Comparison of ENCODE assay signal across 22 mouse cellular contexts in the genomic region with DNA sequence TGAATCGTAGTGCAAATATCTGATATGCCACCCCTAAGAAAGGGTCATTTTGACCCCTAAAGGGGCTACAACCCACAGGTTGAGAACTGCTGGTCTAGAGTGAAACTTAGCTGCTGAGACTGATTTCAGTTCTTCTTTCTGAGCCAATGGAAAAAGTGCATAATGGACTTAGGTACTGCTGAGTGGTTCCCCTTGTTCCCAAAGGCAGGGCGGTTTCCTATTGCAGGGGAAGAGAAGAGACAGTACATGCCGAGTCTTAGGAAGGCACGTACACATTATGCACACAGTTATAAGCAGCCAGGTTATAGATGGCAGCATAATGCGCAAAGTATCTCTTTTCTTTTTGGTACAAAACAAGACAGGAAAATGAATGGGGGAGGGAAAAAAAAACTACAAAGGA. TPM values are rescaled to one million over a fixed set of nuclear protein-coding genes. Genes with fewer than 3 reads are reported as not detected.
A peak's percentile ranks its signal among the peaks of the same experiment; 100 is the strongest.
DNase-seq lines count a peak whose midpoint lies in the region; ATAC-seq lines count a peak whose summit lies in the region.
"Had no signal": no experiment of that assay in that cellular context is flagged by ENCODE, and none has a peak within 500 bp of the region (broad histone marks: within the 10 kb centered on the region; RNA-seq: fewer than 3 reads in every experiment).

No protein-coding gene starts in this region.

- H3K9ac ChIP-seq in embryonic facial prominence, embryonic 14.5 days (ENCODE audit: low read depth, low read length) = no peak overlapping the region
- H3K9ac ChIP-seq: embryonic facial prominence, embryonic 13.5 days; forebrain, embryonic 12.5 days had no signal

- H3K36me3 ChIP-seq in embryonic facial prominence, embryonic 14.5 days (ENCODE audit: control insufficient read depth, insufficient read depth, low read length) = no peaks in the 10 kb centered on the region
- H3K36me3 ChIP-seq in embryonic facial prominence, embryonic 10.5 days (replicated peaks) = 0 out of 2 replicates have a peak, but pooled peaks cover 5% of the 10 kb centered on the region
- H3K36me3 ChIP-seq: embryonic facial prominence, embryonic 13.5 days; forebrain, embryonic 12.5 days; G1E had no signal

- WGBS in embryonic facial prominence, embryonic 14.5 days = 79% methylated on average over 5 of the region's 5 CpGs
- 84% methylated on average over 5 of the region's 5 CpGs for whole genome bisulfite sequencing in embryonic facial prominence, embryonic 10.5 days

- no peak overlapping the region for H3K27ac ChIP-seq in embryonic facial prominence, embryonic 14.5 days (replicated peaks; ENCODE audit: low read depth, low read length)
- no peak overlapping the region for H3K27ac ChIP-seq in embryonic facial prominence, embryonic 10.5 days (replicated peaks)
- H3K27ac ChIP-seq: embryonic facial prominence, embryonic 13.5 days; forebrain, embryonic 12.5 days had no signal

- peak; percentile 86; the same call in 1 of the 2 replicates for ATAC-seq in embryonic facial prominence, embryonic 14.5 days (ENCODE audit: low read depth)
- peak; percentile 72 for ATAC-seq in granulocyte monocyte progenitor cell, adult 5-6 weeks (replicated peaks; ENCODE audit: poor library complexity, severe bottlenecking)
- peak; percentile 44; the same call in 1 of the 2 replicates for ATAC-seq in megakaryocyte progenitor cell, adult 5-6 weeks (replicated peaks; ENCODE audit: poor library complexity)
- ATAC-seq: activated CD4-positive, CD25-positive, alpha-beta regulatory T cell, adult 4 months; forebrain, embryonic 14.5 days; Patski had no signal

- H3K4me1 ChIP-seq in embryonic facial prominence, embryonic 14.5 days (ENCODE audit: control insufficient read depth, insufficient read depth, low read length) = no peaks in the 10 kb centered on the region
- H3K4me1 ChIP-seq in embryonic facial prominence, embryonic 10.5 days = peaks cover 9% of the 10 kb centered on the region; the same call in 1 of the 2 replicates
- H3K4me1 ChIP-seq: embryonic facial prominence, embryonic 13.5 days had no signal

- H3K4me2 ChIP-seq in embryonic facial prominence, embryonic 14.5 days (ENCODE audit: low read depth, low read length) = no peak overlapping the region
- H3K4me2 ChIP-seq: embryonic facial prominence, embryonic 13.5 days; forebrain, embryonic 12.5 days had no signal

- H3K27me3 ChIP-seq in embryonic facial prominence, embryonic 14.5 days (replicated peaks; ENCODE audit: control insufficient read depth, insufficient read depth, low read length) = peaks cover 4% of the 10 kb centered on the region; the same call in 1 of the 2 replicates
- no peaks in the 10 kb centered on the region for H3K27me3 ChIP-seq in embryonic facial prominence, embryonic 10.5 days (replicated peaks; ENCODE audit: low read depth, poor library complexity, severe bottlenecking)
- H3K27me3 ChIP-seq: embryonic facial prominence, embryonic 13.5 days; forebrain, embryonic 12.5 days; Patski had no signal

- H3K4me3 ChIP-seq in embryonic facial prominence, embryonic 14.5 days (ENCODE audit: low read depth, low read length) = no peak overlapping the region
- H3K4me3 ChIP-seq in embryonic facial prominence, embryonic 10.5 days = no peak overlapping the region
- H3K4me3 ChIP-seq: embryonic facial prominence, embryonic 13.5 days; forebrain, embryonic 12.5 days had no signal

- H3K9me3 ChIP-seq in embryonic facial prominence, embryonic 14.5 days (ENCODE audit: control insufficient read depth, low read length) = no peaks in the 10 kb centered on the region
- H3K9me3 ChIP-seq in embryonic facial prominence, embryonic 10.5 days = peaks cover 4% of the 10 kb centered on the region
- H3K9me3 ChIP-seq: embryonic facial prominence, embryonic 13.5 days; forebrain, embryonic 12.5 days; G1E had no signal

- DNase-seq in embryonic facial prominence, embryonic 14.5 days (ENCODE audit: low spot score) = peak; percentile 35
- no peak for DNase-seq in embryonic facial prominence, embryonic 10.5 days (ENCODE audit: low spot score)
- DNase-seq in A20 (ENCODE audit: low read depth, low spot score) (peak; percentile 12), liver (no peak)
- DNase-seq in layer of hippocampus, postnatal 14 days (ENCODE audit: low spot score in 2 of 2) = no peak
- DNase-seq: adrenal gland, adult 8-10 months; adrenal gland, postnatal 14 days; adrenal gland, postnatal 36 days; cerebellum, adult 11-12 months; cerebellum, adult 2 months; cerebellum, adult 9-10 months; cerebellum, postnatal 10 days; cerebellum, postnatal 25 days had no signal

RNA-seq across cellular contexts. Expression of a gene that starts 4.9 kb away (rescaled TPM):
- 3.4 and 4.4 TPM in 2 replicates for polyA plus RNA-seq in embryonic facial prominence, embryonic 14.5 days (2014; fragmentation: Nextera tagmentation; extraction: Ambion mirVana)
- polyA plus RNA-seq in embryonic facial prominence, embryonic 10.5 days (2016; fragmentation: Nextera tagmentation; extraction: Ambion mirVana) = 4.5 and 4.8 TPM in 2 replicates
- total RNA-seq in granulocyte monocyte progenitor cell, adult 5-6 weeks (2014; fragmentation: Nextera tagmentation) = not detected in 2 replicates
- total RNA-seq in granulocyte monocyte progenitor cell, adult 5-6 weeks (2017) = 0.09 TPM in 1 of 2 replicates, not detected in the other
- 0.49 TPM in 1 of 2 replicates, not detected in the other for total RNA-seq in megakaryocyte progenitor cell, adult 5-6 weeks (2015)
- total RNA-seq in megakaryocyte progenitor cell, adult 5-6 weeks (2017) = not detected in 2 replicates
- total RNA-seq in layer of hippocampus, postnatal 14 days (2021) = 1 to 10 TPM; 2.8 to 3.0 TPM
- polyA plus RNA-seq: activated CD4-positive, CD25-positive, alpha-beta regulatory T cell, adult 4 months; G1E had no signal

RNA-seq across cellular contexts. Expression of a gene that starts 13.1 kb away (rescaled TPM):
- polyA plus RNA-seq in embryonic facial prominence, embryonic 14.5 days (2014; fragmentation: Nextera tagmentation; extraction: Ambion mirVana) = 0.88 and 1.4 TPM in 2 replicates
- polyA plus RNA-seq in embryonic facial prominence, embryonic 10.5 days (2016; fragmentation: Nextera tagmentation; extraction: Ambion mirVana) = 0.54 and 0.92 TPM in 2 replicates
- total RNA-seq in granulocyte monocyte progenitor cell, adult 5-6 weeks (2014; fragmentation: Nextera tagmentation) = 0.58 and 3.1 TPM in 2 replicates
- total RNA-seq in granulocyte monocyte progenitor cell, adult 5-6 weeks (2017) = 4.2 and 5.3 TPM in 2 replicates
- 2.3 and 5.6 TPM in 2 replicates for total RNA-seq in megakaryocyte progenitor cell, adult 5-6 weeks (2015)
- 3.5 and 4.6 TPM in 2 replicates for total RNA-seq in megakaryocyte progenitor cell, adult 5-6 weeks (2017)
- under 1 TPM; 0.33 to 0.88 TPM for total RNA-seq in layer of hippocampus, postnatal 14 days (2021)
- polyA plus RNA-seq: activated CD4-positive, CD25-positive, alpha-beta regulatory T cell, adult 4 months; C2C12; G1E had no signal

Comparison
In these comparisons a context has a peak if more than half of its experiments do, and no peak if none do; other contexts are left out.
1. DNase-seq: peak in embryonic facial prominence, embryonic 14.5 days (single experiment) and A20 (single experiment); none in embryonic facial prominence, embryonic 10.5 days (single experiment), liver (single experiment) and layer of hippocampus, postnatal 14 days (0 of 2).
2. Peak in every context shown above with its lines, with median percentiles within 50 percentile points of each other: ATAC-seq.